Mouse (Mus musculus): ENCODE results near the gene Dazl.
"Not testable (repeated sequence)": the region's sequence is repeated elsewhere in the genome, so short reads cannot be mapped to it uniquely, and the experiment has no call there.

Dazl gene

DNA sequence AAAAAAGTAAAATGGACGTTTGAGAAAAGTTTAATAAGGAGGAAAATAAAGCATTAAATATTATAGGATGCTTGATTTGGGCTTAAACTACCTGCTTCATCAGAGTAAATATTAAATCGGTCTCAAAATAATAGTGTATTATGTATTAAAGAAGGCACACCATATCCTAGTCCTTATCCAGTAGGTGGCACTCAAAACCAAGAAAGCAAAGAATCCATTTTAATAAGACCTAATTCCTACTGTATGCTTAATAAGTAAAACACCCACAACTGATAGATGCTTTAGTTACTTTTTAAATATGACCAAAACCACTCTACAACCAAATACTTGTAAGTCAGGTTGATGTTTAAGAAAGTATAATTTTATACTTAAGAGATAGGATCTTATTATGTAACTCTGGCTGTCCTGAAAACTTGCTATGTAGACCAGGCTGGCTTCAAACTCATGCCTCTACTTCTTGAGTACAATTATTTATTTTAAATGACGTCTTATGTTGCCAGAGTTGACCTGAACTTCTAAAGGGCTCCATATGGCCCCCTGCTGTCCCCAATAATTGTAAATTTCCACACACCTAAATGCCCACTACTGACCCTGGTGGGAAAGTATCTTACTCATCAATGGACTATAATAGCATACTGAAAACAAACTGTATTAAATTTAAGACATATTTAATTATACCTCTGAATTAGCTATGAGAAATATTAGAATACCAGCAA, 1.8 kb downstream of the Dazl start:
- DNase-seq = no peak

DNA sequence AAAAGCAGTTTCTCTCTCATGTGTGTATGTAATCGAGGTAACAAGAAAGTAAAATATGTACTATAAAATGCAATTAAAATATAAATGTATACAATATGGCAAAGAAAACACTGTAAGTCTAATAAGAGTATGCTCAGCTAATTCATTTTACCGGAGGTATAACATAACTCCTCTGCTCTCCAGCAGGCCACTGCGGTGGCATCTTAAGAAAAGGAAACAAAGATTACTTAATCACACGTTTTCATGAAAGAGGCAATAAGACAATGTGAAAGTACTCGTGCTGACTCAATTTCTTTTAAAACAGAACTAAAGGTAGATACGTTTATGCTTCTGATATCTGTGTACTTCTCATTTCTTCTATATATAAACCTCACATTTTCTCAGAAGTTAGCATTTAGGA, 8.6 kb downstream of the Dazl start:
- DNase-seq = no peak

DNA sequence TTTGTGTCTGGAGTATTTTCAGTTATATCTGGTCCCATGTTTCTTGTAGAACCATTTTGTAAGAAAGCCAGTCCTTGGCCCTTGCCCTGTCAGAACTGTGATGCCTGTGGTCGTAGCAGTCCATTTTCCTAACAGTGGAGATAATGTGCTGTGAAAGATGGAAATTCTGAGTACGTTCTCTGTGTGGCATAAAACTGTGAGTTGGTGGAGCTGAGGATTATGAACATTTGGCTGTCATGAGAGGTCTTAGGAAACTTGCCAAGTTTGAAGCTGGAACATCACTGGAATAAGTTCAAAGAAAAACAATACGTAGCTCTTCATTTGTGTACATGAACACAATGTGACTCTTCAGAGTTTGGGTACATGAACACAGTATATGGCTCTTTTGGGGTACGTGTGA, 31.8 kb downstream of the Dazl start:
- DNase-seq = not testable (repeated sequence)

DNA sequence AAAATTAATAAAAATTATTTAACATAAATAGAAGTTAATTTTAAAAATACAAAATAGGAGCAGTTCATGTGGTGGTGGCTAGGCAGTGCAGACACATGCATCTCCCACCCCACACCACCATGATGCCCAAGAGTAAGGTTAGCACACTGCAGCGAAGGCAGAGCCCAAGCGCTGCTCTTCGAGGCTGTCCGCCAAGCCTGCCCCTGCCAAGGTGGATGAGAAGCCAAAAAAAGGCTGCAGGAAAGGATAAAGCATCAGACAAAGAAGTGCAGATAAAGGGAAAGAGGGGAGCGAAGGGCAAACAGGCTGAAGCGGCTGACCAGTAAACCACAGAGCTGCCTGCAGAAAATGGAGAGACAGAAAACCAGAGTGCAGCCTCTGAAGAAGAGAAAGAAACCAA, 32.6 kb downstream of the Dazl start:
- DNase-seq = no peak

DNA sequence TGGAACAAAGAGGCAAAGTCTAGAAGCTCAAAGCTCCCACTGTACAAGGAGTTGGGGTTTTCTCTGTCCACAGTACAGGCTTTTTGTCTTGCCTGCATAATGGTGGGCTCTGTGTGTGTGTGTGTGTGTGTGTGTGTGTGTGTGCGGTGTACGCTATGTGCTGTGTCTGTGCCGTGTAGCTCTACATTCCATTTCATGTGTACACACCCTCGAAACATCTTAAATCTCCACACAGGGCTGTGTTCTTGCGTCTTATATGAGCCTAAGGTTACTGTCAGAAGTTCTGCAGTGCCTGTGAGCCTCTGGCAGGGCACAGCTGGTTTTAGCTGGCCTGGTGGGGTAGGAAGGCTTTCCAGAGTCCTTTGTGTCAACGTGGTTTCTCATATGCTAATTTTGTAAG, 46.8 kb downstream of the Dazl start:
- DNase-seq = no peak

DNA sequence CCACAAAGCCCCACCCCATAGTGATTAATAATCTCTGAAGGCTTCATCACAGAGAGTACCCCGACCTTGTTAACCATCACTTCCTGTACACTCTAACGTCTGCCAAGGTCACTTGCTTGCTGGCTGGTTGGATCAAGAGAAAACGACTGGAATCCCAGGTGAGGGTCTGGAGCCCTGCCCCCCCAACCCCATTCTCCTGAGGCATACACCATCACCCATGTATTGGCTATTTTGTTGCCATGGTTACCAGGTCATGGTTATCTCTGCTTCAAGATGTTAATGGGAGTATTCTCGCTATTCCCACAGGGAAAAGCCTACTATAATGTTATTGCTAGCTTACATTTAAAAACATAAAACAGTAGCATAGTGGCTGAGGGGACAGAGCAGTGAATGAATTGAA, 48.8 kb downstream of the Dazl start:
- DNase-seq = no peak

DNA sequence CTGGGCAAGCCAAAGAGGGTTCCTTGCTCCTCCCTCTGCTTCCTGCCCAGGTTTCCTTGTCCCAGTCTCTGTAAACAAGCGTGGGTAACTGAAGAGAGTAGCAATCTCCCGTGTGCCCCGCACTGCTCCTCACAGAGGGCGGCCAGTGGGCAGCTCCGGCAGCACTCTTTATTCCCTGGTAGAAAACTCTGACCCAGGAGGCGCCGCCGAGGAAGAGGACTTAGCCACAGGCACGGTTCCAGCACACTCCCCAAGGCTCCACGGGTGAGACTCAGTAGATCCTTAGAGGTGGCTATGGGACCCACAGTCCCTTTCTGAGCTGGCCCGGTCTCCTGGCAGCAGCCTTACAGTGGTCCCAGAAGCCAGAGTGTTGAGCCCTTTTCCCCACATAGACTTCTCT, 50.1 kb downstream of the Dazl start:
- DNase-seq = no peak

DNA sequence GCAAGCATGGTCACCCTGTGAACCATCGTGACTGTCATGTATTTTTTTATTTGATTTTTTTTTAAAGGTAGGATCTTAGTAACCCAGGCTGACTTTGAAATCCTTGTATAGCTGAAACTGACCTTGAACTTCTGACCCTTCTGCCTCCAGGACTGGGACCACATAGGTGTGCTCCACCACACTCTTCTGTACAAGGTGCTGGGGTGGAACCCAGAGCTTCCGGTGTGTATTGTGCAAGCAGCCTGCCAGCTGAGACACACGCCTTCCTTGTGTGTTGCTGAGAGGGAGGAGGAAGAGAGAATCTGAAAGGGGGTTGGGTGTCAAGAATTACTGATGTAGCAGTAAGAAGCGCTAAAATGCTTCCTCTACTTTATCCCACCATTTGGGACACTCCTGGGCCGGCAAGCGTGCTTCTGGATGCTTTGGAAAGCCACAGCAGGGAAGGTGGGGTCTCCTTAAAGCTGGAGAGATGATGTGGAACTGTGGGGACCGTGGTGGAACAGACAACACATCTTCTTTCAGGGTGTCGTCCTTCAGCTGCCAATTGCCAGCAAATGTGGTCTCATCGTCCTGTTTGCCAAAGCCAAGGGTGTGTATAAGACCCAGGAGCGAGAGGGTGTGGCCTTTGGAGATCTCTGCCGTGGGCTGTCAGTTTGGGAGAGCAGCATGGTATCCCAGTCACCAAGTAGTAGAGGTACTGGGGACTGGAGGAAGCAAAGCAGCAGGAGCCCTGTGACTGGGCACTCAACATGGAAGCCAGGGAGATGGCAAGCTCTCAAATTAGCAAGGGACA, 55.4 kb downstream of the Dazl start:
- DNase-seq = no peak

DNA sequence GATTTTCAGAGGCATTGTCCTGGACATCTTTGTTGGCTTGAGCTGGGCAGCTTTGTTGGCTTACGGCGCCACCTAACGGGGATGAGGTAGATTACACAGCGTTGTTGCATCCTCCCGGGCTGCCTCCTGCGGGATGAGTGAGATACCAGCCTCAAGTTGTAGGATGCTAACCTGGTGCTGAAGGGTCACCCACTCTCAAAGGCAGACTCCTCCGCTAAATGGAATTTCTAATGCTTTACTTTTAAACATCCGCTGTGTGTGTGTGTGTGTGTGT, 56.1 kb downstream of the Dazl start:
- DNase-seq = peak; percentile 87

DNA sequence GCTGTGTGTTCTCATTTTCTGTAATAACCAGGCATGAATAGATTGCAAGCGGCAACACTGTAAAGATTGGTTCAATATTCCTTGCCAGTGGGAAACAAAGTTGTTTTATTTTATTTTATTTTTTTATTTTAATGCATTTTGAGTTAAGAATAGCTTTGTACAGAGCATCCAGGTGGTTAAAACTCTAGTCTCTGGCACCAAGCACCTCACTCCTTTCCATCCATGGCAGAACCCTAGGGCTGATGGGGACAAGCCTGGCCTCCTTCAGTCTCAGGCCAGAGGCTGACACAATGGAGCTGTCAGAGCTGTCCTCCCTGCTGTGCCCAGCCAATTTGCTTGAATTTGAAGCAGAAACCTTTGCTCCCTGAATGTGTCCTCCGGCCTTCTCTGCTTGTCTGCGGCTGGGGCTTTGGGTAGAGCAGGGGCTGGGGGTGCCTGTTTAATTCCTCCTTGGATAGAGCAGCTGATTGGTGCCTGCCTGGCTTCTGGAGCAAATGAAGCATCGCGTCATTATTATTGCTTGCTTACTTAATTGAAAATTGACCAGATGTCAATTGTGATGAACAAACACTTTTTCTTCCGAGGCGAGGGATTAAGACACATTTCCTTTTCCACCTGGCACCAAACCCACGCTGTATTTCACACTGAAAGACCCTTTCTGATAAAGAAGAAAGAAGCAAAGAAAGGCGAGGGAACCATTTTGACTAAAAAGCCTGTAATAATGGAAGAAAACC, 56.6 kb downstream of the Dazl start:
- DNase-seq = no peak

DNA sequence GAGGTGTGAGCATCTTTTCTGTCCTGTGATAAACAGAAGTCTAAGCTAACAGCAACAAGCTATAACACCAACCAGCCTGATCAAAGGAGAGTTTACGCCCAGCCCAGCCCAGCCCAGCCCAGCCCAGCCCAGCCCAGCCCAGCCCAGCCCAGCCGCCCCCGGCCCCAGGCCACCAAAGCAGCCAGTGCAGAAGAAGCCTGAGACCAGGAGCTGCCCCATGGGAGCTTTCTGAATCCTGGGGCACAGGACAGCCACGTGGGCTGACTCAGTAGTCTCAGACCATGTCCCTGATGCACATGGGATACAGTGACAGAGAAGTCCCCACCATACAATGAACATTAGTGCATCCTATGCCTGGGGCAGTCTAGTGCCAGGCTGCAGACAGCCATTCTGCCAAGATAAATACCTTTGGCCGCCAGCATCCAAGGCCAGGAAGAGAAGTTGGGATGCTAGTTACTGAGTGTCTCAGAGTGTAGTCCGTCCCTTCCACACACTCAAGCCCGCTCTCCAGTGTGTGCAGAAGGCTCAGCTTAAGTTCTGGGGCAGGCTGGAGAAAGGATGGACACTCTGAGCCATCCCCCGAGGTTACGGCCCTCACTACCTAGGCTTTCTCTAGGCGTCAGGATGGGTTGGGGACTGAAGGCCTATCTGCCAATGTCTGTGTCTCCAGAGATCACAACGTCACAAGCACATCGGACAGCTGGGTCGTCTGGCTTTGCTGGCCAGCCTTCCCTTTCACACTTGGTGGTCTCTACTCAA, 57.3 kb downstream of the Dazl start:
- no peak for DNase-seq

DNA sequence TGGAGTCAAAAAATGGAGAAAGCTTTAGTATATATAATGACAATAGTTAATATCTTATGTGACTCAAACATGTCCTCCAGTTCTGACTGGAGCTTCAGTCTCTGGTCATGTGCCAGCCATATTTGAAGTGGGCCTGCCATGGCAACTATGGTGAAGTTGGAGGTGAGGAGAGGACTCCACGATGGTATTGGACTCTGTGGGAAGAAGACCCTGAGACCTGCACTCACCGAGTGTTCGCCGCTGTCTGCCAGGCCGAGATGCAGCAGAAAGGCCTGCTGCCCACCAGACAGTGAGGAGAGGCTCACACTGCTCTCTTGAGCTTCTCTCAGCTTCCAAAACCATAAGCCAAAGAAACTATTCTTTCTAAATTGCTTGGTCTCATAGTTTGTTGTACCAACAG, 59.5 kb downstream of the Dazl start:
- no peak for DNase-seq

DNA sequence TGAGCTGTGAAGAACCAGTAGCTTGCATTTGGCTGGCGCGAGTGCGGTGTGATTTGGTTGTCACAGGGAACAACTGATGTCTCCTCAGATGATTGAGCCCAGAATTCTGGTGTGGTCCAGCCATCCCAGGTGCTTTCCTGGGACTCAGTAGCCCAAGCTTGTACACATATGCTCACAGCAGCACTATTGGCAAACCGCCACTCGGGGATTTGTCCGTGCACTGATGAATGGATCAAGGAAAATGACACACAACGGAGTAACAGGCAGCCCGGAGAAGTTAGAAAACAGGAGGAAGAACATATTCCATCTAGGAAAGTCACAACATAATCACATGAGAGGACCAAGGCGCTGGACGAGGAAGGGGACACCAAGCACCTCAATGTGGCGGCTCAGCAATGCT, 60.6 kb downstream of the Dazl start:
- DNase-seq = no peak

DNA sequence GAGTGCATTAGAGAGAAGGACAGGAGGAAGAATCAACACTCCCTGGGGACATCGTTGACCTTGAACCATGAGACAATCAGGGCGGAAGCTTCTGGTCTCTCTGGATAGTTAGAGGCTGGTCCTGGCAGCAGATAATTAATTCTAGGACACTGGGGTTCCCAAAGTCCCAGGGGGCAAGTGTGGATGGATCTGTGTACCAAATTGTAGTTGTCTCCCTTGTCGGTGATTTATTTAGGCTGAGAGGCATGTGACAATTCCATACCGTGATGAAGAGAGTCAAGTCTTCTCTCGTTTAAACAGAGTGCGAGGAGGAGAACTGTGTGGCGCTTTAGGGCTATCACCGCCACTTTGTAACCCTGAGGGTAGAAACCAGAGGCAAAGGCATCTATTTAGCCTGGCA, 62.2 kb downstream of the Dazl start:
- no peak for DNase-seq

DNA sequence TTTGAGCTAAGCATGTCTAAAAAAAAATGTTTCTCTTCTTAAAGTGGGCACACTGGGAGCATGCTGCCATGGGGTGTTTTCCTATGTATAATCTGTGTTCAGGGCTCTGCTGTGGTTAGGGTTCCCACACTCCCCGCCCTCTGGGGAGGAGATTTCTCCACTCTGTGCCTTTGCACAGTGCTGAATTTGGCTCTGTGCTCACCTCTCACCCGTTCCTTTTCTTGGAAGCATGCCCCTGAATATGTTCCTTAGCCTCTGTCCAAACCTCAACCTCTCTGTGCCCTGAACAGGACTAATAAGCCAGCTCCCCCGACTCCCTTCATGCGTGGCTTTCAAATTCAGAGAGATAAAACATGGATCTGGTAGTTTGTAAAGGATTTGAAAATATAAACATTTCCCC, 63.9 kb downstream of the Dazl start:
- no peak for DNase-seq
